Mouse (Mus musculus) CH12F3 (cell line): ENCODE measurements around the gene Pde7b.

Source experiments
- in situ Hi-C: fragments of 300-500 bp; cut with MboI; formaldehyde crosslinking; loops from 2 replicates; pipeline ENCODE4 v1.14.3; 2020; ENCODE audit warnings: low sequenced_read_pairs

The Pde7b gene

DNA sequence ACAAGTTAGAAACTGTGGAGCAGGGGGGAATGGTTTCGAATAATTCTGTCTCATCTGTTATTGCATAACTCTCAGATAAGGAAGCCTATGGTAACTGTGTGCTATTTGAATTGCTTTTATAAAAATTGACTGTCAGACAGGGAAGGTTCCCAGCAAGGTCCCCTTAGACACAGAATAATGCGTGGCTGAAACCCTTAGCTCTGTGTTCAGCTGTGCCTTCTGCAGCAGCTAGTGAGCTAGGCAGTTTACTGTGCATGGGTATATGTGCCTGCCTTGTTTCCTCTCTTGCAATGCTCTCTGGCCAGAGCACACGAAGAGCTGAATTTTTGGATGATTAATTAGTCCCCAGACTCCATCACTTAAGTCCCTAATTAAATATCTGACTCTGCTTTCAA lies 1.4 kb downstream of the Pde7b start:
- in situ Hi-C loops, result no loop called here

- in situ Hi-C loops, result no loop called here
These were observed 2.0 kb downstream of the Pde7b start for GRCm38 (mm10) chr10:20722651-20723520.

- in situ Hi-C loops, result no loop called here
These were observed 5.7 kb downstream of the Pde7b start for GRCm38 (mm10) chr10:20719201-20719600.

DNA sequence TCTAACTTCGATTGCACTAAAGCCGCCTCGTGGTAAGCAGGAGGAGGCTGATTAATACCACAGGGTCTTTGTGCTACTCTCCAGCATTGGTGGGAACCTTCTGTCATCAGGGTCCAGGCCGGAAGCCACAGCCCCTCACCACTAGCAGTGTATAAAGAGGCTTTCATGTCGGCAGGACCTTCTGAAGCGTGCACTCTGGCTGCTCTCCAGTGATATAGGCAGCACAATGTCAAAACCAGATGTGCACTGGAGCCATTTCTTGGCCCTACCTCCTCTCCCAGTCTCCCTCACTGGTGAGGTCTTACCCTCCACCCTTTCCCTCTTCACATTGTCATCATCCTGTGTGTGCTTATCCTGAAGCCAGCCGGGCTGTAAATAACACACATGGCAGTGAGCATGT lies 24.2 kb downstream of the Pde7b start:
- in situ Hi-C loops, result no loop called here

GRCm38 (mm10) chr10:20699874-20700273 lies 25.0 kb downstream of the Pde7b start:
- in situ Hi-C loops, result no loop called here

DNA sequence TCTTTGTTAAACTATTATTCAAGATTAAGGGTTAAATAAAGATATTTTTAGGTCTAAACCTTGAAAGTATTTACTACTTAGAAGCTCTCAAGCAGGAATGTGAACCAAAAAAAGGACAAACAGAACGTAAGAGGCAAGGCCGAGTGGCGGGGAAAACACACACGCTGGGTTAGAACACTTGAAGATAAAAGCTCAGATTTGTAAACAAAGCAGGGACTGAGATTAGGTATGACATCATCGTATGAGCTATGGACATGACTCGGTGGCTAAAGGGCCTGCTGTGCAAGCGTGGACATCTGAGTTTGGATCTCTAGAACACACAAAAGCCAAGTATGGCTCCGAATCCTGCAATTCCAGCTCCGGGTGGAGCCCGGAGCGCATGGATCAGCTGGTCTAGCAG lies 29.2 kb downstream of the Pde7b start:
- in situ Hi-C loops, result no loop called here

GRCm38 (mm10) chr10:20690002-20690401 lies 34.9 kb downstream of the Pde7b start:
- in situ Hi-C loops, result no loop called here

- in situ Hi-C loops, result no loop called here
These were observed 40.7 kb downstream of the Pde7b start for GRCm38 (mm10) chr10:20684151-20684550.

DNA sequence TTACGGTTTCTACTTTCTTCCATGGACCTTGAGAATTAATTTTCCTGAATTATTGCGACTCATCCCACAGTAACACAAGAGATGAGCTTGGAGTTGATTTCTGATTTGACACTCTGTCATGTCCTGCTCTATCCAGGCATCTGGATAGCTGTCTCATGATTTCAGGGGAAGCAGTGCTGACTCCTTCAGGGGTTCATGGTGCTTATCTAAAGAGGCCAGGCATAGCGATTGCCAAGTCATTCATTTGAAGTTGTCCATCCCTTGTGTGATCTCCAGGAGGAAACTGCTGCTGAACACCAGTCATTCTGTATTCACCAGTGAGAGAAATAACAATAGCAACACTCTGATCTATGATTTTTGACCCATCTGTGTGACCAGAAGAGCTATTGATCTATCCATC lies 43.9 kb downstream of the Pde7b start:
- in situ Hi-C loops, result no loop called here

- in situ Hi-C loops, result no loop called here
These were observed 49.6 kb downstream of the Pde7b start for GRCm38 (mm10) chr10:20675321-20675720.

GRCm38 (mm10) chr10:20673798-20674197 lies 51.1 kb downstream of the Pde7b start:
- in situ Hi-C loops, result no loop called here

DNA sequence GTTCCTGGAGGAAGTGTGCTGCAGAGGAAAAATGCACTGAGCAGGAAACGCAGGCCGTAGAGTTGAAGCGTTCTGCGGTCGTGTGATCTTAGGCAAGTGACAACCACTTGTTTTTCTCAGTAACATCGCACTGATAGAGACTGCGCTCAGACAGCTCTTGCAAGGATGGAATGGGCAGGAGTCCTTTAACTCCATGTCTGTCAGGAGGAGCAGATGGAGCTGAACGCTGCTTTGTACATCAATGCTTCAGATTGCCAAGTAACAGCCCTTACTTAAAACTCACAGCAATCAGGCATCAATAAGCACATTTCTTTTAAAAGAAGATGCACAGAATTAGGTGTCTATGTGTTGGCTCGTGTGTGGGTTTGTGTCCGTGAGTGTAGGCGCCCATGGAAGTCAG lies 52.3 kb downstream of the Pde7b start:
- in situ Hi-C loops, result no loop called here

DNA sequence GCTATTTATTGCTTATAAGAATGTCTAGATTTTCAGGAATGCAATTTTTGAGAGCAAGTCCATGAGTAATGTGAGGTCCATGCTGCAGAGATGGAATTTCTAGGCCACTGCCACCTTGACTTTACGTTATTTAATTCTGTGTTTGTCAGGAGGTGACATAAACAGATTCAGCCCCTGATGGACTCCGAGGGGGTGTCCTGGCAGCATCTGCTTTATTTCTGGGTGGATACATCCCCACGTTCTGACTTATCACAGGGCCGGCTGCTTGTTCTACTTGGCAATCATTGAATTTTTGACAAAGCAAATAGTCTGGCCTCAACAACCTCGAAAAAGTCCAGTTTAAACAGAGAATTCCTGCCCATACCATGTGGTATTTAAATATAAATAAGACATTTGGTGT lies 53.3 kb downstream of the Pde7b start:
- in situ Hi-C loops, result no loop called here

GRCm38 (mm10) chr10:20670541-20670940 lies 54.3 kb downstream of the Pde7b start:
- in situ Hi-C loops, result no loop called here

DNA sequence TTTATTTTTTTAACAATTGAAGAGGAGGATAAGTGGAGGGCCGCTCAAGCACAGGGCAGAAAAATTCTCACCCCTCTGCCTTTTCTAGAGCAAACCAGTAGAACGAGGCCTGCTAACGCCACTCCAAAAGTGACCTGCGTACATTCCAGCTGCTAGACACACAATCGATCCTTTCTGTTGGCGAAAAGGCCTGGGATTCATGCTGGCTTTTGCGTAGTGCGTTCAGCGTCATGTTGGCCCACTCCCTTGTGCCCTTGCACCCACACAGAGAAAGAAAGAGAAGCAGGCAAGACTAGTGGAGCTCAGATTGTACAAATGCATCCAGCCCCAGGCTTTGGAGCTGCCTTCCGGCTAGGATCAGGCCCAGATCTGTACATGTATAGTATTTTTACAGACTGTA lies 55.4 kb downstream of the Pde7b start:
- in situ Hi-C loops, result no loop called here

DNA sequence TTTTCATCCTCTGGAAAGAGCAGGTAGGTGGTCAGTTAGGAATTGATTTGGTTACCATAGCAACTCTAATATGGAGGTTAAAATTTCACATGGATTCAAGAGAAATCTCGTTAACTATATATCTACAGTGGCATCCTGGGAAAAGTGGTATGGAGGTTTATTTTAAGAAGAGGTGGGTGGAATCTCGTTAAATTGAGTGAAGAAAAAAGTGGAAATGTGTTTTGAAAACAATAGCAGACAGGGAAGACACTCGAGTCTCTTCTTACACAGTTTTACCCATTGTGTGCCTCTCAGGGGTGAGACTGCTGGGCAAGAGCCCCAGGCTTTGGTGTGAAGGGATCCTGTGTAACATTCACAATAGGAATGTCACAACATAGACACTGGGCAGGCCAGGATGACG lies 56.3 kb downstream of the Pde7b start:
- in situ Hi-C loops, result no loop called here

- in situ Hi-C loops, result no loop called here
These were observed 58.2 kb downstream of the Pde7b start for GRCm38 (mm10) chr10:20666655-20667054.

- in situ Hi-C loops, result no loop called here
These were observed 61.9 kb downstream of the Pde7b start for GRCm38 (mm10) chr10:20662951-20663350.

- in situ Hi-C loops, result no loop called here
These were observed 63.2 kb downstream of the Pde7b start for GRCm38 (mm10) chr10:20661684-20662083.

DNA sequence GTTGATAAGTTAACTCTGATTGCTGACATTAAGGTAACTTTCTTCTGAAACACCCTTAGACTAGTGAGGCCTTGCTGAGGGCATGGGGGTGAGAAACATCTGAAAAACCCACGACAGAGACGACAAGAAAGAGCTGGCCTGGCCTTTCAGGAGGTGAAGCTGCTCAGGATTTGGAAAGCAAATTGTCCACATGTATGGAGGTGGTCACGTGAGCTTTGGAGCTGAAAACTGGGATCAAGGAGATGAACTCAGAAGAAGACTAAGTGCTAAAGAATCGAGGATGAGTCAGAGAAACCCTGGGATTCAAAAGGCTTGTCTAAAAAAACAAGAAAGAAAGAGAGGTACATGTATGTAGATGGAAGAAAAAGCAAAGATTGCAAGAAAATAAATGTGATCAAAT lies 65.2 kb downstream of the Pde7b start:
- in situ Hi-C loops, result no loop called here

DNA sequence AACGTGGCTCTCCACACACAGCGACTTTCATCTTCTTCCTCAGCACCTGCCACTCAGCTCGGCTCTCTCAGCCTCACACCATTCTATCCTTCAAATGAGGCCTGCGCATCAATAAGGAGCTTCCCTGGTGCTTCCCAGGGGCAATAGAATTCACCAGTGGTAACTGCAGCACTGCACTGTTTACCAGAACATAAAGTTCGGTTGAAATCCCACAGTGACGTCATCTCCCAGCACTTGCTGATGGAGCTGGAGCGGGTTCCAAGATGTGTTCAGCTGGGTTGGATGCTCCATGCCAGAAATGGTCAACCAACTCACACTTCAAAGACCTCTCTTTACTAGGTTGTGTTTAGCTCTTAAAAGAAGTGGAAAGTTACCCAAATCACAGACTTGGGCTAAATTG lies 65.6 kb downstream of the Pde7b start:
- in situ Hi-C loops, result no loop called here

GRCm38 (mm10) chr10:20658716-20659115 lies 66.2 kb downstream of the Pde7b start:
- in situ Hi-C loops, result no loop called here
